Mouse (Mus musculus) spleen, adult 2 months (tissue): ENCODE results near the gene Zc3h7a.
"Not testable (repeated sequence)": the region's sequence is repeated elsewhere in the genome, so short reads cannot be mapped to it uniquely, and the experiment has no call there.

ENCODE experiments used
- CTCF ChIP-seq: fragments of 200-500 bp; IDR thresholded peaks from 2 replicates; pipeline ENCODE4 v1.5.1; 2011; ENCODE audit warnings: mild to moderate bottlenecking, inconsistent platforms; ENCODE audit not compliant: insufficient read depth, insufficient read length, insufficient replicate concordance; ENCODE audit errors: extremely low read depth
- POLR2A ChIP-seq: fragments of 200-500 bp; IDR thresholded peaks from 2 replicates; pipeline ENCODE4 v1.6.1; 2011; ENCODE audit warnings: low read depth, low read length, inconsistent platforms

- not testable (repeated sequence) for TF ChIP-seq POLR2A, CTCF
Observed at GRCm38 (mm10) chr16:11143706-11144483, 32.3 kb downstream of the Zc3h7a start.
